Mouse (Mus musculus): ENCODE data around the gene Prmt8. TPM values are rescaled to one million over a fixed set of nuclear protein-coding genes. Genes with fewer than 3 reads are reported as not detected.

Gene Prmt8
- not detected in 2 replicates for polyA plus RNA-seq (2012; rRNA removed)

DNA sequence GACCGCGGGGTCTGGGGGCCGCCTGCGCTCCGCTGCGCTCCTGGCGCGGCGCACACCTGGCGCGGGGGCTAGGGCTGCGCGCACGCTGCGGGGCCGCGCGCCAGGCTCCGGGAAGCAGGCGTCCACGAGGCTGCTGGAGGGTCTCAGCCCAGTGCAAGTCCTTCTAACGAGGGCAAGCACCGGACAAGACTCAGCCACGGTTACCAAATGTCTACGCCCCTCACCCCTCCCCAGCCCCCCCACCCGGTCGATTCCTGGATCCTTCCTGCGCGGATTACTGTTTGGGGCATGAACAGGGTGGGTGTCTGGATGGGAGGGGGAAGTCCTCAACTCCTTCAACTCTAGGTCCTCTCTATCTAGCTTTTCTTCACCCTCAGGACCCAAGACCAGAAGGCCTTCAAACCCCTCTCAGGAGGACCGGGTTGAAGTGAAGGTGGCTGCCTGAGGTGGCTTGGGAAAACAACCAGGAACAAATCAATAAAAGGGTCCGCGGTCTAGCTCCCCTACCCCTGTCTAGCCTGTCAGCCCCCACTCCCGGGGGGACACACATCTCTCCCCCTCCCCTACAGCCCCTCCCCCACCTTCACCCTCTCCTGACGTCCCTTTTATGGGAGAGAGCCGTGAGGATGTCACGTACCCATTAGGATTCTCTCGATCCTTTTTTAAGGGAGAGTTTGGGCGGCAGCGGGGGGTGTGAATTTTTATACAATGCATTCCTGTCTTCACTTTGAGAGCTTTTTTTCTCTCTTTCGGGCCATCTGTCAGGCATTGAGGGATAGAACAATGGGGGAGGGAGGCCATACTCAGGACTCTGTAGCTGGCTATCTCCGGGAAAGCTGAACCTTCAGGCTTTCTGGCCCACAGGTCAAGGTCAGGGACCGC, at the start of gene Prmt8:
Gene Prmt8 (minus strand): TSS at position 198 of the 882 bp plus-strand sequence.
- WGBS = 11% methylated on average over 42 of the region's 42 CpGs
- TF ChIP-seq CTCF (IDR thresholded peaks at IDR 0.05; ENCODE audit: borderline replicate concordance, control insufficient read depth, extremely low read depth, insufficient read depth, low read length, poor library complexity) = no peak
- TF ChIP-seq POLR2A (IDR thresholded peaks at IDR 0.05; ENCODE audit: control insufficient read depth, extremely low read depth, insufficient read depth, low read length, poor library complexity) = no peak
- H3K36me3 ChIP-seq (ENCODE audit: control insufficient read depth, insufficient read depth, low read length) = no peaks in the 10 kb centered on the region
- H3K4me1 ChIP-seq (replicated peaks; ENCODE audit: control insufficient read depth, insufficient read depth, low read length) = no peaks in the 10 kb centered on the region
- no peak for DNase-seq
- H3K27ac ChIP-seq (ENCODE audit: control insufficient read depth, insufficient read depth, low read length) = no peak within 1 kb of the TSS
- H3K4me3 ChIP-seq (ENCODE audit: control insufficient read depth, insufficient read depth, low read length) = no peak within 1 kb of the TSS
- no peaks in the 10 kb centered on the region; the same call in 1 of the 2 replicates for H3K27me3 ChIP-seq (ENCODE audit: control insufficient read depth, insufficient read depth, low read length)

- no peak for DNase-seq
- Histone ChIP-seq H3K4me1 (replicated peaks; ENCODE audit: control insufficient read depth, insufficient read depth, low read length) (no peaks in the 10 kb centered on the region), H3K27ac (ENCODE audit: control insufficient read depth, insufficient read depth, low read length) (no peak overlapping the region), H3K36me3 (ENCODE audit: control insufficient read depth, insufficient read depth, low read length) (no peaks in the 10 kb centered on the region), H3K27me3 (ENCODE audit: control insufficient read depth, insufficient read depth, low read length) (no peaks in the 10 kb centered on the region), H3K4me3 (ENCODE audit: control insufficient read depth, insufficient read depth, low read length) (no peak overlapping the region)
- 74% methylated on average over 9 of the region's 9 CpGs for WGBS
- TF ChIP-seq POLR2A (IDR thresholded peaks at IDR 0.05; ENCODE audit: control insufficient read depth, extremely low read depth, insufficient read depth, low read length, poor library complexity) (no peak), CTCF (IDR thresholded peaks at IDR 0.05; ENCODE audit: borderline replicate concordance, control insufficient read depth, extremely low read depth, insufficient read depth, low read length, poor library complexity) (no peak)
Observed at GRCm38 (mm10) chr6:127803046-127803729, 33.9 kb upstream of the Prmt8 start.

GRCm38 (mm10) chr6:127802211-127802610, 32.9 kb upstream of the Prmt8 start:
- DNase-seq = no peak
- no peak overlapping the region for H3K4me3 ChIP-seq (ENCODE audit: control insufficient read depth, insufficient read depth, low read length)
- H3K36me3 ChIP-seq (ENCODE audit: control insufficient read depth, insufficient read depth, low read length) = no peaks in the 10 kb centered on the region
- no peaks in the 10 kb centered on the region for H3K4me1 ChIP-seq (replicated peaks; ENCODE audit: control insufficient read depth, insufficient read depth, low read length)
- no peak for TF ChIP-seq POLR2A (IDR thresholded peaks at IDR 0.05; ENCODE audit: control insufficient read depth, extremely low read depth, insufficient read depth, low read length, poor library complexity)
- TF ChIP-seq CTCF (IDR thresholded peaks at IDR 0.05; ENCODE audit: borderline replicate concordance, control insufficient read depth, extremely low read depth, insufficient read depth, low read length, poor library complexity) = no peak
- H3K27ac ChIP-seq (ENCODE audit: control insufficient read depth, insufficient read depth, low read length) = no peak overlapping the region
- WGBS = 89% methylated on average over 12 of the region's 12 CpGs
- H3K27me3 ChIP-seq (ENCODE audit: control insufficient read depth, insufficient read depth, low read length) = no peaks in the 10 kb centered on the region

- 47% methylated on average over 13 of the region's 13 CpGs for WGBS
- Histone ChIP-seq H3K4me1 (replicated peaks; ENCODE audit: control insufficient read depth, insufficient read depth, low read length) (no peaks in the 10 kb centered on the region), H3K27ac (ENCODE audit: control insufficient read depth, insufficient read depth, low read length) (no peak overlapping the region), H3K4me3 (ENCODE audit: control insufficient read depth, insufficient read depth, low read length) (no peak overlapping the region), H3K36me3 (ENCODE audit: control insufficient read depth, insufficient read depth, low read length) (no peaks in the 10 kb centered on the region), H3K27me3 (ENCODE audit: control insufficient read depth, insufficient read depth, low read length) (no peaks in the 10 kb centered on the region)
- TF ChIP-seq CTCF (IDR thresholded peaks at IDR 0.05; ENCODE audit: borderline replicate concordance, control insufficient read depth, extremely low read depth, insufficient read depth, low read length, poor library complexity) (no peak), POLR2A (IDR thresholded peaks at IDR 0.05; ENCODE audit: control insufficient read depth, extremely low read depth, insufficient read depth, low read length, poor library complexity) (no peak)
- no peak for DNase-seq
Observed at GRCm38 (mm10) chr6:127790023-127790422, 20.8 kb upstream of the Prmt8 start.

DNA sequence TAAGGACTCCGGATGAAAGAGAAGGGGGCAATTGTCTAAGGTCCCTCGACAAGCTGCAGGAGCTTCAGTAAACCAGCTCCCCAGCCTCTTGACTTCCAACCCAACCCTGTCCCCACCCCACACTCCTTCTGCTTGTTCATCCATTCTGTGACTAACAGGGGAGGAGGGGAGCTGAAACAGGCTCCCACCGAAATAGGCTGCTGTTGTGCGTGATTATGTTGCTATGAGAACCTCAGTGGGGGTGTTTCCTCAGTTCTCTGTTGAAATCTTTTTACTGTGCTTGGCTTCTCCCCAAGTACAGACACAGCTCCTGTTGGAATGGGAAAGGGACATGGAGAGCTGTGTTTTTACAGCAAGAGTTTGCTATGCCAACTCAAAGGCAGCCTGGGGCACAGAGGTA, 1.5 kb upstream of the Prmt8 start:
- no peak for TF ChIP-seq POLR2A (IDR thresholded peaks at IDR 0.05; ENCODE audit: control insufficient read depth, extremely low read depth, insufficient read depth, low read length, poor library complexity)
- no peak for TF ChIP-seq CTCF (IDR thresholded peaks at IDR 0.05; ENCODE audit: borderline replicate concordance, control insufficient read depth, extremely low read depth, insufficient read depth, low read length, poor library complexity)
- Histone ChIP-seq H3K4me1 (replicated peaks; ENCODE audit: control insufficient read depth, insufficient read depth, low read length) (no peaks in the 10 kb centered on the region), H3K27me3 (ENCODE audit: control insufficient read depth, insufficient read depth, low read length) (no peaks in the 10 kb centered on the region; the same call in 1 of the 2 replicates), H3K27ac (ENCODE audit: control insufficient read depth, insufficient read depth, low read length) (no peak overlapping the region), H3K4me3 (ENCODE audit: control insufficient read depth, insufficient read depth, low read length) (no peak overlapping the region), H3K36me3 (ENCODE audit: control insufficient read depth, insufficient read depth, low read length) (no peaks in the 10 kb centered on the region)
- DNase-seq = no peak
- 47% methylated on average over 4 of the region's 4 CpGs for WGBS

- no peak for DNase-seq
- no peak overlapping the region for H3K4me3 ChIP-seq (ENCODE audit: control insufficient read depth, insufficient read depth, low read length)
- H3K4me1 ChIP-seq (replicated peaks; ENCODE audit: control insufficient read depth, insufficient read depth, low read length) = no peaks in the 10 kb centered on the region
- H3K36me3 ChIP-seq (ENCODE audit: control insufficient read depth, insufficient read depth, low read length) = no peaks in the 10 kb centered on the region
- H3K27ac ChIP-seq (ENCODE audit: control insufficient read depth, insufficient read depth, low read length) = no peak overlapping the region
- no peak for TF ChIP-seq CTCF (IDR thresholded peaks at IDR 0.05; ENCODE audit: borderline replicate concordance, control insufficient read depth, extremely low read depth, insufficient read depth, low read length, poor library complexity)
- TF ChIP-seq POLR2A (IDR thresholded peaks at IDR 0.05; ENCODE audit: control insufficient read depth, extremely low read depth, insufficient read depth, low read length, poor library complexity) = no peak
- no peaks in the 10 kb centered on the region; the same call in 1 of the 2 replicates for H3K27me3 ChIP-seq (ENCODE audit: control insufficient read depth, insufficient read depth, low read length)
- 7% methylated on average over 60 of the region's 64 CpGs for WGBS
Observed at GRCm38 (mm10) chr6:127768621-127769274, 524 bp downstream of the Prmt8 start.
